Mouse (Mus musculus) cerebellum, postnatal 25 days (tissue): ENCODE measurements at regions not wholly inside any gene's neighbourhood (a gene's known extent, or its start where the extent isn't known, plus 50 kb on each side); places are given as distances from the start of the nearest gene placed in this dataset.

ENCODE experiments used
- DNase-seq, 2 experiments: peaks; one replicate each; pipeline ENCODE4 v3.0.0; 2021; ENCODE audit warnings: mixed read lengths in 2 of 2

DNA sequence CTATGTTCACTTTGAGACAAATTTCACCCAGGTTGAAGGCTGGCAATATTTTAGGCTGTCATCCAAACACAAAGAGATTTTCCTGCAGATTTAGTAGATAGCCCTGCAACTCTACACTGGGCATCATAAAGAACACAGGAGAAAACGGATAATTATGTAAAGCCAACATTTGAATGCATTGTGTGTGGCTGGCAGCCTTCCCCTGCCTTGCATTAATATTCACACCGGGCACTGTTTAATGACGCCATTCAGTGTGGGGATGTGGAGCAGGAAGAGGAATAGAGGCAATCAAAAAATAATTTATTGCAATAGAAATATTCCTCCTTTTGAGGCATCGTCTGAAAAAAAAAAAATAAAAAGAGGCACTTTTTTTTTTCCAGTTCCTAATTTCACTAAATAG, 105.7 kb downstream of the Samd5 start:
- DNase-seq, result no peak

DNA sequence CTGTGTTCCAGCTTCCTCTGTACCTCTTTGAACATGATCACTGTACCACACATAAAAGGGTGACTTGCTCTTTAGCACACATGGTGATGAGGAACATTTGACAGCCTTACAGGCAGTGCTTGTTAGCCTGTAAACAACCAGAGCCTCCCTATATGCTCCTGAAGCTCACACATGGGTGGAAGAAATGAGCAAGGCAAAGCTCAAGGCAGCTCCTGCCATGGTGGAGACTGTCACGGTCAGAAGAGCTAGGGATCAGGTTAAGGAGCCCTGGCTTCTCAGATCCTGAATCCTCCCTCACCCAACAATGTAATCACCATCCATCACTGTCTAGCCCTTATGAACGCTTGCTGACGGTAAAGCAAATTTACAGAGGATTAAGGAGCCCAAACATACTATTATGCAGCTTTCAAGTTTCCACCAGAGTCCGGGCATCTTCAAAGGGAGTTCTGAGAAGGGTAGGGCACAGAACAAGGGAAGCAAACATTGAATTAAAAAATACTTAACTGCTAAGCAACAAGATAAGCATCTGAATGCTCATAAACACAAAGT, 117.4 kb downstream of the Samd5 start:
- DNase-seq, result no peak

DNA sequence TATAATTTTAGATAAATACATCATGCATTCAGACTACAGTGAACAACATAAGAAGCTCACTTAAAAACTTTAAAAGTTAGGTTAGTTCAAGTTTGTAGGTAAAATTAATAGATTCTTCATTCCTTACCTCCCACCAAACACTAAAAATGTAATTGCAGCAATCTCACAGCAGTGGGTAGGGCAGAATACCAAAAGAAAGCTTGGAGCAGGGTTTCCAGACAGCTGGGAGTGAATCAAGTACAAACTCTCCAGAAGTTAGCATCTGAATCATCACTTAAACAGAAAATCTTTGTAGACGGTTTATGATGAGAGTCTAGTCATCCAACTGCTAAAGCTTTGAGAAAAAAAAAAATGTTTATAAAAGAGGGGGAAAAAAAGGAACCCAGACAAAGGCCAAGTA, 117.9 kb downstream of the Samd5 start:
- no peak for DNase-seq

DNA sequence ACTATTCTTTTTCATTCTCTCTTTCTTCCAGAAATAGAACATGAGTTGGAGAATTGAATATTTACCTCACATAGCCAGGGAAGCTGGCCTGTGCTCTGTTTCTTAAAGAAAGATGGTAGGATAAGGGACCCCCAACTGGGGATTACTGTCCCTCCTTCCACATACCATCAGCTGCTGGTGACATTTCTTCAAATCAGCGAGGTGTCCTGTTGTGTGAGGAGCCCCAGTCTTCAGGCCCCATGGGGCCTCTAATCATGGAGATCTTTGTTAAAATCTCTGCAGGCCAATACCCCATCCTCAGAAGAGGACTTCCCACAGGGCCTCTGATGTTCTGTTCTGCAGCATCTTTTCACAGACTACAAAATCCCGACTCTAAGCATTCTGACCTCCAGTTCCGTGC, 121.1 kb downstream of the Samd5 start:
- no peak for DNase-seq

DNA sequence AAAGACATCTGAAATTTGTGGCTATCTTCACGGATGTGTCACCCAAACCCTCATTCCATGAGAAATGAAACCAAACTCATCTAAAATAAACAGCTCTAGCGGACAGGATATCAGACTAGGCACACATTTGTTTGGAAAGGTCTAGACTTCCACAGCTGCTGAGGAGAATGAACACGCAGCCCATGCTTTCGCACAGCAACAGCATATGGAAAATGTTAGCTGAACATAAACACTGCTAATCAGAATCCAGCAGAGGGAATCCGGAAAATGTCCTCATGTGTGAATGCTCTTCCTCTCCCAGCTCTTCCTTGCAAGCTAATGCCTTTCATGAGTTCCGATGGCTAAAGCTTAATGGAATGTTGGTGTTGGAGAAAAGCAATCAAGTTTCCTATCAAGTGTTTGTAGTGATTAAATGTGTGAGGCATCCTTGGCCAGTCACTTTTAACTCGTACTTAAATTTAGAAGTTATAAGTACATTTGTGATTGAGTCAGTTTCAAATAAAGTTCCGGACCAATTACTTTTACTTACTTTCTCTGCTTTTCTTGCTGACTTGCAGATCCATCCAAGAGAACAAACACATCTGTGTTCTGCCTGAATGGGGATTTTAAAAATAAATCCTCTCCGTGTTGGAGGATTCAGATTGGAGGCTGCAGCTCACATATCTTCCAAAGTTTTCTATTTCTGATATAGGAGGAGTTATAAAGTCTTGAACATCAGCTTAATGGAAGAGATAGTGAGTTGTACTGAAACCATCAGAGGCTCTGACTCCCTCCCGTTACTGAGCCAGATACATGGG, 124.9 kb downstream of the Samd5 start:
- no peak for DNase-seq

DNA sequence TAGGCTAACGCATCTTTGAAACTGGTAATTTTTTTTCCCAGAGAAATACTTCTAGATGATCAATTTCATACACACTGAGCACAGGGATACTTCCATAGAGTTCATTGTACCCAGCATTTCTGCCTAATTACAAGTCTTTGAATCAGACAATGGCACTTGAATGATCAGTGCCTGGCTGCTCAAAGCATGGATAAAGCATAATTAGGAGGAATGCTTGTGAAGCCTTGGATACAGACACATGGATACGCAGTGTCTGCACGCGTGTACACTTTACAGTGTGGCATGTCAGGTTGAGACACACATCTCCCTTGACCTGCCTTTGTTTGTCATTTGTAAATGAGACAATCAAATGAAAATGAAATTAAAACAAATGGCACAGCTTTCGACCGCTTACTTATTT, 129.2 kb downstream of the Samd5 start:
- DNase-seq, result no peak

DNA sequence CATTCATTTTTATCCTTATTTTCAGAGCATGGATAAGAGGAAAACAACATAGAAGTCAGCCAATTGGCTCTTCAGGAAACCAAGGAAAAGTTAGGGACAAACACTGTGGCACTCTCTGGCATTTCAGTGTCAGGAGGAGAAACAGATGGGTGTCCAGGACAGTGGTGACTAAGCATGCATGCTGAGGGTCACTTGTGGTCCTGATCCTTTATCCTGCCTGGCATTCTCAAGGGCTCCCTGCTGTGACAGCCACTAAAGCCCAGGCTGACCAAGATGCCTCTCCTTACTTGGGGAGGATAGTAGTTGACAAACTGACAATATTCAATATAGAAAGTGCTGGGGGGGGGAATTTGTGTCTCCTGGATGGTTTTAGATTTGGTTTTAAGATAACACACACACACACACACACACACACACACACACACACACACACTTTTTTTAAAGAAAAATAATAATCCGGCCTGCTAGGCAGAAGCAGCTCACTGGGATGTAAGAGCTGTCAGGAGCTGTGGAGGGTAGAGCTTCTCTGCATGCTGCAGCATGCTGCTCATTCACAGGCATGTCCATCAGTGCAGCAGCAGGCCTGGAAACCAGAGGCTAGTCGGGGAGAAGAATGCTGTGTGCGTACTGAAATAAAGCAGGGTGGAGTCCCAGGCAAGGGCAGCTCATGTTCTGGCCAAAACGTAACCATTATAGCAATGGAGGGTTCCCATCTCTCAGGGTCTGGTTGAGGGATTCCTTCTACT, 130.8 kb downstream of the Samd5 start:
- no peak for DNase-seq

DNA sequence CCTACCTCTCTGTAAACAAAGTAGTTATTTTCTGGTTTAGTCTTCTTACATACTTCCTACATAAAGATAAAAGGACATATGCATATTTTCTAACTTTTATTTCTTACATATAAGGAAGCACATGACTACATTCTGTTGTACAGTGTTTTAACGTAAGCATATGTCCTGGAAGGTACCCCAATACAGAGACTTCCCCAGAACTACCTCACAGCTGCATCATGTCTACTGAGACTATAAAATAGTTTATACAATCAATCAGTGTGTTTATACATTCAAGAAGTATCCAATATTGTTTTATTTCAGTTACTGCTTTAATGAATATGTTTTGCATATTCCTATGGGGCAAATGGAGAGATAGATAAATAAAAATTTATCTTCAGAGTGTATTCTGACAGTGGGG, 133.4 kb downstream of the Samd5 start:
- no peak for DNase-seq

DNA sequence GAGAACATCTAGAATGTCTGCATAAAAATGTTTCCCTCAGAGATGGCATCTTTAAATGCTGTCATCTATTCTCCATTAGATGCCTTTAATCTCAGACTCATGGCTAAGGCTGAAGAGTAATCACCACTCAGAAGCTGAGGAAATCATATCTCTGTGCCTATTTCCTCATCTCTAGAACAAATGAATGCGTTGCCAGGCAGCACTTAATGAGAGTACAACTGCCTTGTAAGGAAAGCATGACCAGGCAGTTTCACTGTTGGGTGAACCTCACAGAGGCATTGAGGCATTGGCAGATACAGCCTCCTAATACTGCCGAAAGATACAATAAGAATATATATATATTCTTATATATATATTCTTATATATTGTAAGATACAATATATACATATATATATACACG, 137.3 kb downstream of the Samd5 start:
- no peak for DNase-seq

DNA sequence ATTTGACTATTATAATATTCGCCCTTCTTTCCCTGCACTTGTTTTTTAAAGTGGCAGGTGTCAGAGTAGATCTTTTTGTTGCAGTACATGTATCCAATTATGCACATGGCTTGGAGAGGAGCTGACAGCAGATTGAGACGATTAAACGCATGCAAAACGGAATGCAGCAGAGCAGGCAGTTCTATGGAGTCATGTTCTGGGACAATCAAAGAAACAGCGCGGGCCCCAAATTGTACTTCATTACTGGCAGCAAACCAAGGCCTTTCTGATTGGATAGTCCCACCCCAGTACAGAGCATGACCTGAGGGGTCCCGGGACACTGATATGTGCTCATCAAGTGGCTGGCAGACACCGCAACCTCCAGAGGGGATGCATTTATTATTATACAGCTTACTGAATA, 140.5 kb downstream of the Samd5 start:
- no peak for DNase-seq

DNA sequence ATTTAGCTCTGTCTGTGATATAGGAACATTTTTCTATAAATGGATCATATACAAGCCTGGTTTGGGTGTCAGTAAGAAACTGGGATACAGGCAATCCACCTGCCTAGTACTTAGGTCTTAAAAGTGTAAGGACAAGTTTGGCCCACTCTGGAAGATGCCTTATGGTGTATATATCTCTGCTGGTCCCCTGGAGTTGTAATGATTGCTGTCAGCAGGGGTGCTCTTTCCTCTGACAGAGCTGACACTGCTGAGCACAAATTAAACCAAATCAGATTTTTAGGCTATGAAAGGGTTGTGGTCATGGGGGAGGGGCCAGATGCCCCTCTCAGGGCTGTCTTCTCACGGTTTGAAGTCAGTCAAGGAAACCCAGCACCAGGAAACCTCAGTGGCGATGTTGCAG, 141.7 kb downstream of the Samd5 start:
- DNase-seq, result no peak

DNA sequence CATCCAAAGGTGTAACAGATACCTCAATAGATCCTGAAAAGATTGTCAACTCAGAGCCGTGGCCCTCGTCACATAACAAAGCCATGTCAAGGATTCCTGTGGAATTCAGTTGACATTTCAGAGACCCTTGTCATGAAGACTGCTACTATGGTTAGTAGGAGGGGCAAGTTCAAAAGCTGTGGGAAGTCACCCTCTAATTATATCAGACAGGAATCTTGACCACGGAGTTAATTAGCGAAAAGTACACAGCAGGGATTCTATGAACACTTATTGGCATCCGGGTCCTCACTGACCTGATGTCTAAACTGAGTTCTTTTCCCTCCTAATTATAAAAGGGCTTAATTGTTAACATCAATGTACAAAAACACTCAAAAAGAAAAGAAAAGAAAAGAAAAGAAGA, 143.1 kb downstream of the Samd5 start:
- DNase-seq, result no peak

DNA sequence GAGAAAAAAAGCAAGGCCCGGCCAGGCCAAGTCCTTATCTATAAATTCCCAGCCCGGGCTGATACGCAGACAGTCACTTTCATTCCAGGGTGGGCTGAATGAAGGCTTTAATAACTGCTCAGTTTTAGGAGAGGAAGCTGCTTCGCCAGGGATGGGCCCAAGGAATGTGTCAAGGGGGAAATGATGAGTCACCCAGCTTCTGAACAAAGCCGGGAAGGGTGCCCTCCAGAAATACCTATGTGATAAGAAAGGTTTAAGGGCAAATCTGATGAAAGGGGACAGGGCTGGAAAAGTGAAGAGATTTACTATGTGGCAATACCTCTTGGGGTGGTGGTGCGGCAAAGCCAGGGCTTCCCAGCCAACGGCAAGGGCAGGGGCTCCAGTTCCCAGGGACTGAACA, 145.6 kb downstream of the Samd5 start:
- DNase-seq, result no peak

DNA sequence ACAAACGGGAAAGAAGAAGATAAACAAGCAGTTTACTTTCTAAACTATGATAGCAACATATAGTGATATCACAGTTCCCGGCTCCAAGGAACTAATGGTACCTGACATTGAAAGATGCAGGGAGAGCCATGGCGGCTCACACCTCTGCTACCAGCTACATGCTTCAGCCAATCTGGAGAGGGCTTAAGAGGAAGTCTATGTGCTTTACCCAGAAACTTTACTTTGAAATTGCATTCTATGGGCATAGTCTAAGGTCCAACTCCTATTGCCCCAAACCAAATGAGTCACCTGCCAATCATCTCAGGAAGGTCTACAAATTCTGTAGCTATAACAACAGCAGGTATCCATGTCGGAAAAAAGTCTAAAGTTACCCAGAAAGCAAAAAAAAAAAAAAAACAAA, 146.9 kb downstream of the Samd5 start:
- no peak for DNase-seq

DNA sequence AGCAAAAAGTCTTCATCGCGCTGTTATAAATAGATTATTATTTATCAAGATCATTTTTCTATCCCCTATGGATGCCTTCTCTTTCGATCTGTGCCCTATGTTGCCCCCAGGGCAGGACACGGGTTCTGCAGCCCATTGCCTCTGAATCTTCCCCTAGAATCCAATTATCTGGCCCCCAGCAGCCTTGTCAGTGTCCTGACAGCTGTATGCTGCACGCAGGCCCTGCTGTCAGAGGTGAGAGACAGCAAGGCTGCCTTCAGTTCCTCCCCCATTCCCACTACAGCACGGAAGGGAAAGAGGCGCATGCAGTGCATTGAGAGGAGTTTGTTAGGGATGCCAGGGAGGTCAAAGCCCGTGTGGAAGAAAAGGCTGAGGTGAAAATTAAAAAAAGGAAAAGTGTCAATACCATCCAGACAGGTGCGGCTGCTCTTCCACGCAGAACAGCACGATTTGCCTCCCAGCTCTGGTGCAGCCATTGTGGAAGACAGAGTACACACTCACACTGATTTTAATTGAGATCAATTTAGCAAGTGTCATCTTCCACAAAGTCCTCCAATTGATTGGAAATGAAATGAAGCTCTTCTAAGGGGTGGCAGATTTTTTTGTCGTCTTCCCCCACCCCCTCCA, 165.1 kb downstream of the Samd5 start:
- no peak for DNase-seq

DNA sequence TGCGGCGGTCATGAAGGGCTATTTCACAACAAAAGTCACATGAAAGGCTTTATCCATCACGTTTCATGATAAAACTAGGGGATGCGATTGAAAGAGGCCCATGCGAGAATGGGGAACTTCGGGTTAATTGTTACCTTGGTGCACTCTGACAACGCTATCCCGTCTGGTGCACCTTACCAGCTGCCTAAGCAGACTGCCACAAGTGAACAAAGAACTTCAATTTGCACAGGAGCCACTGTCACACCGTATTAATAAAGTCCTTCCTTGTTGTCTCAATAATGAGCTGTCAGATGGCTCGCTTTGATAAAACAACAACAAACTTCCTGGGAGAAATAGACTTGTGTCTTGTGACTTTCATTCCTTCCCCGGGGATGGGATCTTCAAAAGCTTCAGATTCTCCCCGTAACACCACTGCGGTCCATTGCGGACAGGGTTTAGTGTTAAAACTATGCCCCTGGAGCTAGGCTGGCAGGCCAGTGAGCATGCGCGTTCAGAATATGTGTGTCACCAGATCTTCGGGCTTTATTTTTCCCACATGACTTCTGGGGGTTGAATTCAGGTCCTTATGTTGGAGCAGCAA, 165.8 kb downstream of the Samd5 start:
- no peak for DNase-seq

DNA sequence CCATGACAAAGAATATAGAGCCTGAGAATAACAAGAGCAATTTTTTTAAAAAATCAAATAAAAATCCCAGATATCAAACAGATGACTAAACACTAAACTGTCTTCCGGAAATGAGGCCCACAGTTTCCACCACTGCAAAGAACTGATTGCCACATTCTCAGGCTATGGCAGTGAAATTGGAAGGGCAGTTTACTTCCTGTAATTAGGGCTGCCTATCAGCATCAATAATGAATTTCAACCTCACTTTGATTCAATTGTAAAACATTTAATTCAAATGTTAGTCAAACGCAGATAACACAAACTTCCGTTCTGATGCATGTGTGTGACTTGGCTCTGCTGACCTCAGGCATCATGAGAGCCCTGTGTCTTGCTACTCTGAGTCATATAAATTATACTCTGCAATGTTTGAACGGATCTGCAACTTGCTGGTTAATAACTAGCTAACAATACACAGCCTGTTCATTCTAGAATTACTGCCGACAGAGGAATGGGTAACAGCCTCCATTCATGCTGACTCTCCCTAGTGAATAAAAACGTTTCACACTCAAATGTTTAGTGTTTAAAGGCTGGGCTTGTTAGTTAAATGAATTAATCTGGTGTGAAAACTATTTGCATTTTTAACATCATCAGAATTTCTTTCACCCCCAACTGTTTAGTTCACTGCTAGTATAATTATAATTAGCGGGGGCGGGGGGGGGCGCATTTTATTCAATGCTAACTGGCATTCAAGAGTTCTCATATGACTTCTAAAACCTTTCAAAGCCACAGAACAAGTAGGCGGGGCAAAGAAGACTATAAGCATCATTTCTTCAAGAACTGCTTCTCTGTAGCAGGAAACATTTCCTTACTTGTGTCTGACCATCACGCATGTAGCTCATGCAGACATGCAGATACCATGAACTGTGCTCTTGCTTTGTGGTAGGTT, 171.2 kb downstream of the Samd5 start:
- no peak for DNase-seq

DNA sequence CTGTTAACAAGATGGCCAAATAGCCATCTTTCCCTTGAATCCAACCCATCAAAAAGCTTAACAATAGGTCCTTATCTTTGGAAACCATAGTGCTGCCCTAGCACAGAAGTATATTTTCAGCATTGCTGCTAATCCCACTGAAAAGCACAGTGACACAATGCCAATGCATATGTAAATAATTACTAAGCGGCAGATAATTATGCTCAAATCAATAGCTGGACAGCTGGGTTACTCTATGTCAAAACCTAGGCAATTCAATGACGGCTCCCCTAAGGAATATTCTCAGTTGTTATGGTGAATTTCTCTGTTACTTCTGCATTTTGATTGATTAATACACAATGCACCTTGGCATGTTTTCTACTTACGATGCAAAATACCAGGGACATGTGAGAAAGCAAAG, 176.5 kb downstream of the Samd5 start:
- no peak for DNase-seq

DNA sequence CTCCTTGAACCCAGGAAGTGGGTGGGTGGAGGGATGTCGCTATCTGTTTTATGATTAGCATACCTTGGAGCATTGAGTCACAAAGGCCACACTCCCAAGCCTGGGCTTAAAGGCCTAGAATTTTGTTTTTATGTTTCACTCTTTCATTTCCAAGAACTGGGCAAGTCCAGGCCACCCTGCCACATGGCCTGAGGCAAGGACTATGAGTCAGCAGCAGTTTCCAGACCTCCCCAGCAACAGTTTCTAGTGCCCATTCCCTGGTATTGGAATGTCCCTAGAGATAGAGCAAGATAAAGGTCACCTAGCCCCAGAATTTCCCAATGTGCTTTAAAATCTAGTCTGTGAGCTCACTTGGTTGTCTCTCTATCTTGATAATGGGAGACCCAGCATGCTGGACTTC, 178.0 kb downstream of the Samd5 start:
- no peak for DNase-seq

DNA sequence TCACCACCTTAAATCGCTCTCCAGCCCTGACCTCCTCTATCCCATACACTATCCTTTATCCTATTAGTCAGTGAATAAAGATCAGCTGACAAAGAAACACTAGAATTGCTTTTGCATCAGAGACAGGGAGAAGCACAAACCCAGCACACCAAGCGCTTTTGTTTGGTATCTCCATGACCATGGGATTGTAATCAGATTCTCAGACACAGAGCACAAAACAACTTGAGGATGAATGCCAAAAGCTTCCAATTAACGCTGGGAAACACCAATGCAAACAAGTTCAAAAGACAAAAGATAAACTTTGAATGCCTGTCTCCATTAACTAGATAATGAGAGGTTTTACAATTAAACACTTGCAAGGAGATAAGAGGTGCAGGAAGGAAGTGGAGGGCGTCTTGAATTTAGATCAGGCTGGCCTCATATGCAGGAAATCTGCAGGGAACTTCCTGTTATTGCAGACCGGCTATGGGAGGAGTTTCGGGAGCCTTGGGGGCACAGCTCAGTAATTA, 179.8 kb downstream of the Samd5 start:
- DNase-seq, result no peak

DNA sequence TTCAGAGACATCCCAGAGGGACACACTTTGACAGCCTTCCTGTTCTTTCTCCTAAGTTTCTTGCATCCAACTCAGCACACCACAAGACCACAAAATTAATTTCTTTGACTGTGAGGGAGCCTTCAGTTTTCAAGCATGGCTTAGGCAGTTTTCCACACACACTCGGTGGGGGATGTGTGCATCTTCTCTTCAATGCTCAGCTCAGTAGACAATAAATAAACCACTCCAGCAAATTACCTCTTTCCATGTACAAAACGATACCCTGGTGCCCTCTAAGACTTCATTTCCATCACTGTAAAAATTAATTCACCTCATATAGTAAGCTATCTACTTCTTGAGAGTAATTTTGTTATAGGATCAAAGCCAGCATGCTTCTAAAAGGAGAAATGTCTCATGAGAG, 184.6 kb downstream of the Samd5 start:
- no peak for DNase-seq

DNA sequence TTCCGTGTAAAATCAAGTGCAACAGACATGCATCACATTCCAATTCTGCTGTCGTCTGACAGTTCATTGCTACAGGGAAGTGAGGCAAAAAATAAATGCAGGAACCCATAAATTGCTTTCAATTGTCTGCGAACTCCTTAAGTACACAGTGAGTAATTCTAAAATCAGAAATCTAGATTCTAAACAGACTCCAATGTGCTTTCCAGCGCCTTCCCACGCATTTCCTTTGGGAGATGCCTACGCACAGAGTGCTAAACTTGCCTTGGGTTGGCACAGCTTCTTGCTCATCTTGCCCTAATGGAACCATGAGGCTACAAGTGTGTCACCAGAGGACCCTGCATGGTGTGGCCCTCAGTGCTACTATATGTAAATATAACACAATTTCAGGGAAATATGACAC, 212.6 kb downstream of the Samd5 start:
- no peak for DNase-seq
